Mouse (Mus musculus): Measurements from ENCODE around the gene Hs6st1. TPM values are rescaled to one million over a fixed set of nuclear protein-coding genes. Genes with fewer than 3 reads are reported as not detected.

The Hs6st1 gene
- polyA plus RNA-seq, 1 experiment from 2014 or later: 3.2 TPM

GRCm38 (mm10) chr1:36133041-36133440 is 64.8 kb downstream of the Hs6st1 start:
- no peaks in the 10 kb centered on the region for H3K36me3 ChIP-seq (ENCODE audit: control insufficient read depth, insufficient read depth)
- H3K4me2 ChIP-seq (ENCODE audit: low read depth, low read length): no peak overlapping the region
- ATAC-seq (replicated peaks; ENCODE audit: extremely low read depth, insufficient read depth, low FRiP score): no peak
- no peaks in the 10 kb centered on the region for H3K9me3 ChIP-seq (replicated peaks; ENCODE audit: control insufficient read depth, low read length)
- no peak overlapping the region for H3K27ac ChIP-seq (ENCODE audit: low read length)
- WGBS: 56% methylated on average over 8 of the region's 8 CpGs
- H3K9ac ChIP-seq (ENCODE audit: low read length): no peak overlapping the region
- H3K27me3 ChIP-seq (ENCODE audit: control insufficient read depth, insufficient read depth, low read length): no peaks in the 10 kb centered on the region
- H3K4me1 ChIP-seq (ENCODE audit: control insufficient read depth, insufficient read depth, low read length): peaks cover 21% of the 10 kb centered on the region
- H3K4me3 ChIP-seq (ENCODE audit: low read length): no peak overlapping the region

- Histone ChIP-seq H3K27me3 (ENCODE audit: control insufficient read depth, insufficient read depth, low read length) (no peaks in the 10 kb centered on the region), H3K4me3 (ENCODE audit: low read length) (no peak overlapping the region), H3K27ac (ENCODE audit: low read length) (peak overlapping the region; percentile 7; the same call in 1 of the 2 replicates), H3K9ac (ENCODE audit: low read length) (no peak overlapping the region), H3K4me1 (ENCODE audit: control insufficient read depth, insufficient read depth, low read length) (peaks cover 21% of the 10 kb centered on the region), H3K9me3 (replicated peaks; ENCODE audit: control insufficient read depth, low read length) (no peaks in the 10 kb centered on the region), H3K36me3 (ENCODE audit: control insufficient read depth, insufficient read depth) (no peaks in the 10 kb centered on the region), H3K4me2 (ENCODE audit: low read depth, low read length) (no peak overlapping the region)
- no peak for ATAC-seq (replicated peaks; ENCODE audit: extremely low read depth, insufficient read depth, low FRiP score)
- WGBS: 49% methylated on average over 3 of the region's 3 CpGs
These were observed 65.4 kb downstream of the Hs6st1 start for GRCm38 (mm10) chr1:36133647-36134046.

DNA sequence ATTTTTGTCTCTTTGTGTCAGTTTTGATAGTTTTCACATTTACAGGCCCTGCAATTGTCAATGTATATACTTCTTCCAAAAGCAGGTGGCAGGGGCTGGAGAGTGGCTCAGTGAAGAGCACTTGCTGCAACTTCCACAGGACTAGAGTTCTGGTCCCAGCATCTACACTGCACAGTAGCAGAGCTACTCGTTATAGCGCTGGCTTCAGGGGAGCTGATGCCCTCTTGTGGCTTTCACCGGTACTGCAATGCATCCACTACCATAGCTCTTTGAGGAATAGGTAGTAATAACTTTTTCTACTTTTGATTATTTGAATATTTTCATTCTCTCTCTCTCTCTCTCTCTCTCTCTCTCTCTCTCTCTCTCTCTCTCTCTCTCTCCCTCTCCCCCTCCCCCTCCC is 66.4 kb downstream of the Hs6st1 start:
- Histone ChIP-seq H3K4me3 (ENCODE audit: low read length) (no peak overlapping the region), H3K4me1 (ENCODE audit: control insufficient read depth, insufficient read depth, low read length) (peaks cover 21% of the 10 kb centered on the region), H3K9me3 (replicated peaks; ENCODE audit: control insufficient read depth, low read length) (no peaks in the 10 kb centered on the region), H3K27ac (ENCODE audit: low read length) (no peak overlapping the region), H3K27me3 (ENCODE audit: control insufficient read depth, insufficient read depth, low read length) (no peaks in the 10 kb centered on the region), H3K9ac (ENCODE audit: low read length) (no peak overlapping the region), H3K4me2 (ENCODE audit: low read depth, low read length) (no peak overlapping the region), H3K36me3 (ENCODE audit: control insufficient read depth, insufficient read depth) (no peaks in the 10 kb centered on the region)
- WGBS: 0% methylated on average over 3 of the region's 3 CpGs
- ATAC-seq (replicated peaks; ENCODE audit: extremely low read depth, insufficient read depth, low FRiP score): no peak

DNA sequence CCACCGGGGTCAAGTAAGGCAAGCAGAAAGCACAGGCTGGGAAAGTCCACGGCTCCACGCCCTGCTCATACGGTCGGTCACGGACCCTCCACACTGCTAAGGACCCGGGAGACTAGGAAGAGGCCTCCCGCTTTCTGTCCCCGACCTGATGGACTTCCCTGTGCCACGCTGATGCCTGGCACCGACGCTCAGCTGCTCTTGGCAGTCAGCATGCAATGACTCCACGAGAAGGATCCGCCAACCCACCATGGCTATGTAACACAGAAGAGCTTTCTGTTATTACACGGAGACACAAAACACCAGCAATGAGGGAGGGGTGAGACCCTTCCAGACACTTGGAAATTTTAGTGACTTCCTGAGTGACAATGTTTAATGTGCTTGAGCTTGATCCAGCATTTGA is 72.1 kb downstream of the Hs6st1 start:
- Histone ChIP-seq H3K27ac (ENCODE audit: low read length) (no peak overlapping the region), H3K9ac (ENCODE audit: low read length) (no peak overlapping the region), H3K4me3 (ENCODE audit: low read length) (no peak overlapping the region), H3K4me1 (ENCODE audit: control insufficient read depth, insufficient read depth, low read length) (peaks cover 3% of the 10 kb centered on the region; the same call in 1 of the 2 replicates), H3K4me2 (ENCODE audit: low read depth, low read length) (no peak overlapping the region), H3K27me3 (ENCODE audit: control insufficient read depth, insufficient read depth, low read length) (no peaks in the 10 kb centered on the region), H3K36me3 (ENCODE audit: control insufficient read depth, insufficient read depth) (peaks cover 17% of the 10 kb centered on the region), H3K9me3 (replicated peaks; ENCODE audit: control insufficient read depth, low read length) (no peaks in the 10 kb centered on the region)
- WGBS: 91% methylated on average over 15 of the region's 15 CpGs
- no peak for ATAC-seq (replicated peaks; ENCODE audit: extremely low read depth, insufficient read depth, low FRiP score)

GRCm38 (mm10) chr1:36145050-36145449 is 76.8 kb downstream of the Hs6st1 start:
- H3K4me3 ChIP-seq (ENCODE audit: low read length): no peak overlapping the region

DNA sequence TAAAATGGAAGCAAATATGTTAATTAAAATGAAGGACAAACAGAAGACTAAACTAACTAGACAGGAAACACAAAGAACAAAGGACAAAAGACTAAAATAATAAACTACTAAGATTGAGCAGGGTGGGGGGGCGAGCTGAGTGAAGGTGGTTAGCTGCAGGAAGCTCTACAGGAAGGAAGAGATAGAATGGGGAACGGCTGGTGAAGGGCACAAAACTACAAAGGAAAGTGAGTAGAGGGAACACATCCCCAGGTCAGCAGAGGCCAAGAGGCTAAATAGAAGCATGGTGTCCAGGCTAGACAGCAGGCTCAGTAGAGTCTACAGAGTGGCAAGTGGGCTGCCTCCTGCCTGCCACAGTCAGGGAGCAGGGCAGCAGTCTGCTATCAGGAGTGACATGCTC is 80.6 kb downstream of the Hs6st1 start:
- ATAC-seq (replicated peaks; ENCODE audit: extremely low read depth, insufficient read depth, low FRiP score): no peak; the same call in 1 of the 2 replicates
- Histone ChIP-seq H3K4me1 (ENCODE audit: control insufficient read depth, insufficient read depth, low read length) (peaks cover 3% of the 10 kb centered on the region; the same call in 1 of the 2 replicates), H3K9ac (ENCODE audit: low read length) (no peak overlapping the region), H3K4me3 (ENCODE audit: low read length) (no peak overlapping the region), H3K27ac (ENCODE audit: low read length) (peak overlapping the region; percentile 56), H3K27me3 (ENCODE audit: control insufficient read depth, insufficient read depth, low read length) (no peaks in the 10 kb centered on the region), H3K9me3 (replicated peaks; ENCODE audit: control insufficient read depth, low read length) (no peaks in the 10 kb centered on the region), H3K36me3 (ENCODE audit: control insufficient read depth, insufficient read depth) (peaks cover 47% of the 10 kb centered on the region), H3K4me2 (ENCODE audit: low read depth, low read length) (no peak overlapping the region)
- WGBS: 57% methylated on average over 2 of the region's 2 CpGs

More at GRCm38 (mm10) chr1:36145050-36145449, 76.8 kb downstream of the Hs6st1 start:
- H3K27me3 ChIP-seq (ENCODE audit: control insufficient read depth, insufficient read depth, low read length): no peaks in the 10 kb centered on the region
- no peak overlapping the region for H3K27ac ChIP-seq (ENCODE audit: low read length)
- WGBS: 11% methylated on average over 1 of the region's 1 CpGs
- no peak overlapping the region for H3K4me2 ChIP-seq (ENCODE audit: low read depth, low read length)
- ATAC-seq (replicated peaks; ENCODE audit: extremely low read depth, insufficient read depth, low FRiP score): no peak
- peaks cover 3% of the 10 kb centered on the region; the same call in 1 of the 2 replicates for H3K4me1 ChIP-seq (ENCODE audit: control insufficient read depth, insufficient read depth, low read length)
- H3K9me3 ChIP-seq (replicated peaks; ENCODE audit: control insufficient read depth, low read length): no peaks in the 10 kb centered on the region
- H3K36me3 ChIP-seq (ENCODE audit: control insufficient read depth, insufficient read depth): peaks cover 32% of the 10 kb centered on the region
- H3K9ac ChIP-seq (ENCODE audit: low read length): no peak overlapping the region

DNA sequence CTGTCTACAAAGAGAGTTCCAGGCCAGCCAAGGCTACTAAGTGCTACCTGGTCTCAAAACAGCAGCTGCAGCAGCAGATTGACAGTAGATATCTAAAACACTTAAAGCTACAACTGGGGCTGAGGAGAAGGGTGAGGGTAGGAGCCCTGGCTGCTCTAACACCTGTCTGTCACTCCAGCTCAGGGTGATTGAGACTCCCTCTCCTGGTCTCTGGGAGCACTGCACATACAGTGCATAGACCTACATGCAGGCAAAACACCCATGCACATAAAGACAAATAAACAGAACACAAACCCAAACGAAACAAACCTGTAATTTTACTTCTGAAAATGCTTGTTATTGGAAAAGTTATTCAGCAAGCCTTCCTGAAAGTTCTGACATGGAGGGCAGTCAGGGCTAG is 81.2 kb downstream of the Hs6st1 start:
- Histone ChIP-seq H3K4me3 (ENCODE audit: low read length) (no peak overlapping the region), H3K36me3 (ENCODE audit: control insufficient read depth, insufficient read depth) (peaks cover 48% of the 10 kb centered on the region), H3K4me2 (ENCODE audit: low read depth, low read length) (no peak overlapping the region), H3K27ac (ENCODE audit: low read length) (peak overlapping the region; percentile 56), H3K27me3 (ENCODE audit: control insufficient read depth, insufficient read depth, low read length) (no peaks in the 10 kb centered on the region), H3K4me1 (ENCODE audit: control insufficient read depth, insufficient read depth, low read length) (peaks cover 3% of the 10 kb centered on the region; the same call in 1 of the 2 replicates), H3K9ac (ENCODE audit: low read length) (no peak overlapping the region), H3K9me3 (replicated peaks; ENCODE audit: control insufficient read depth, low read length) (no peaks in the 10 kb centered on the region)
- WGBS: 47% methylated on average over 1 of the region's 1 CpGs
- ATAC-seq (replicated peaks; ENCODE audit: extremely low read depth, insufficient read depth, low FRiP score): peak; percentile 62

Small RNA genes within 50 kb of the gene (microRNA-seq; reads per million reads assigned to microRNA genes)
- gene Mir6897: not detected

Other genes with a start within 250 kb of the Hs6st1 start
- 35.9 TPM in 2 replicates for gene Uggt1, start 176.3 kb downstream of the Hs6st1 start, polyA plus RNA-seq (2015; fragmentation: Nextera tagmentation; extraction: Ambion mirVana)
- 4.7 and 5.3 TPM in 2 replicates for gene Neurl3, start 206.3 kb downstream of the Hs6st1 start, polyA plus RNA-seq (2015; fragmentation: Nextera tagmentation; extraction: Ambion mirVana)
- gene Arid5a, start 239.3 kb downstream of the Hs6st1 start, polyA plus RNA-seq (2015; fragmentation: Nextera tagmentation; extraction: Ambion mirVana): 14.2 and 17.1 TPM in 2 replicates